28 mouse cellular contexts compared by ENCODE assay signal in the genomic region with DNA sequence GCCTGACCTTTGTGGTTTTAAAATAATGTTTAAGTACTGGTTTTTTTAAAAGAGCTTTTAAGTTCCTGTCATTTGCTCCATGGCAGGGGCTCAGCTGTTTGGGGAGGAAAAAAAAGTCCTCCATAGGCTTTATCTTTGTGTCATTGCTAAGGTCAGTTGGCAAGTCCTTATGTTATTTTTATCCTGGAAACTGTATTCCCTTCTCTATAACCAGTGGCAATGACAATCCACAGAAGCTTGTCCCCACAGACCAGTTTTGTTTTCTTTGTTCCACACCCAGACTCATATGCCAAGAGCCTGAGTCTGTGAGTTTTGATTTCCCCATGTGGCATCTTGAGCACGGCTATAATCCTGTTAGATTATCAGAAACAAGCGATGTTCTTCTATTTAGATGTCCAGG. TPM values are rescaled to one million over a fixed set of nuclear protein-coding genes. Genes with fewer than 3 reads are reported as not detected.
DNase-seq lines count a peak whose midpoint lies in the region; ATAC-seq and TF ChIP-seq lines count a peak whose summit lies in the region.
"Had no signal": no experiment of that assay in that cellular context is flagged by ENCODE, and none has a peak within 500 bp of the region (broad histone marks: within the 10 kb centered on the region; RNA-seq: fewer than 3 reads in every experiment).

No protein-coding gene starts in this region.

- no peak for TF ChIP-seq EP300 in liver, embryonic 14.5 days (IDR thresholded peaks at IDR 0.05; ENCODE audit: low read depth)

- H3K36me3 ChIP-seq in liver, embryonic 14.5 days (replicated peaks; ENCODE audit: control insufficient read depth, insufficient read depth, low read depth), result peaks cover 86% of the 10 kb centered on the region
- peaks cover 4% of the 10 kb centered on the region; the same call in 1 of the 2 replicates for H3K36me3 ChIP-seq in heart, embryonic 15.5 days
- H3K36me3 ChIP-seq: embryonic facial prominence, embryonic 12.5 days; forebrain, embryonic 12.5 days; limb, embryonic 15.5 days had no signal

- H3K4me3 ChIP-seq in liver, embryonic 14.5 days (ENCODE audit: insufficient read depth in 1 of 2, low read depth in 2 of 2, low read length in 2 of 2), result no peak overlapping the region
- H3K4me3 ChIP-seq in heart, embryonic 15.5 days, result no peak overlapping the region
- H3K4me3 ChIP-seq: embryonic facial prominence, embryonic 12.5 days; forebrain, embryonic 12.5 days; hindbrain, embryonic 12.5 days; left cerebral cortex, adult 2 months; limb, embryonic 15.5 days; myocyte; neural tube, embryonic 13.5 days had no signal

- ATAC-seq in liver, embryonic 14.5 days (ENCODE audit: insufficient read depth), result no peak
- ATAC-seq in heart, embryonic 15.5 days (replicated peaks; ENCODE audit: insufficient number of reproducible peaks, insufficient read depth, low FRiP score, low read depth), result peak; percentile 47; the same call in 1 of the 2 replicates
- no peak for ATAC-seq in activated CD4-positive, CD25-positive, alpha-beta regulatory T cell, adult 4 months
- ATAC-seq: intestine, postnatal 0 days; lung, postnatal 0 days; midbrain, embryonic 16.5 days; Patski had no signal

- H3K27me3 ChIP-seq in liver, embryonic 14.5 days (ENCODE audit: control insufficient read depth, insufficient read depth, low read length), result no peaks in the 10 kb centered on the region
- H3K27me3 ChIP-seq in heart, embryonic 15.5 days, result no peaks in the 10 kb centered on the region
- H3K27me3 ChIP-seq: CH12.LX; embryonic facial prominence, embryonic 12.5 days; forebrain, embryonic 12.5 days; hindbrain, embryonic 12.5 days; limb, embryonic 15.5 days; neural tube, embryonic 13.5 days; Patski had no signal

- no peak overlapping the region; the same call in 1 of the 2 replicates for H3K27ac ChIP-seq in liver, embryonic 14.5 days
- H3K27ac ChIP-seq in heart, embryonic 15.5 days, result peak overlapping the region; percentile 88
- H3K27ac ChIP-seq: embryonic facial prominence, embryonic 12.5 days; forebrain, embryonic 12.5 days; hindbrain, embryonic 12.5 days; left cerebral cortex, adult 2 months; limb, embryonic 15.5 days; macrophage; neural tube, embryonic 13.5 days had no signal

- intact Hi-C loops in heart, postnatal 10 days (cut with DNase I), result no loop called here

- WGBS in liver, embryonic 14.5 days (ENCODE audit: insufficient replicate concordance), result 63% methylated on average over 2 of the region's 2 CpGs
- WGBS in heart, embryonic 15.5 days, result 21% methylated on average over 2 of the region's 2 CpGs

- no peak overlapping the region for H3K9ac ChIP-seq in liver, embryonic 14.5 days (replicated peaks)
- H3K9ac ChIP-seq in heart, embryonic 15.5 days, result no peak overlapping the region; the same call in 1 of the 2 replicates
- H3K9ac ChIP-seq: embryonic facial prominence, embryonic 12.5 days; forebrain, embryonic 12.5 days; hindbrain, embryonic 12.5 days; limb, embryonic 15.5 days; neural tube, embryonic 13.5 days had no signal

- H3K9me3 ChIP-seq in liver, embryonic 14.5 days (ENCODE audit: control insufficient read depth, low read length), result no peaks in the 10 kb centered on the region
- no peaks in the 10 kb centered on the region for H3K9me3 ChIP-seq in heart, embryonic 15.5 days (replicated peaks)
- H3K9me3 ChIP-seq: embryonic facial prominence, embryonic 12.5 days; forebrain, embryonic 12.5 days; G1E; hindbrain, embryonic 12.5 days; limb, embryonic 15.5 days; neural tube, embryonic 13.5 days had no signal

- DNase-seq in heart, adult 8-10 months (ENCODE audit: low spot score), result peak; percentile 44
- no peak for DNase-seq in heart, postnatal 10 days
- DNase-seq in liver, embryonic 14.5 days (ENCODE audit: low read depth in 3 of 3, low spot score in 3 of 3), result no peak
- no peak for DNase-seq in liver
- no peak for DNase-seq in thymus, postnatal 14 days
- DNase-seq: adrenal gland, adult 2 months; B cell, adult 2 months; cerebellum, adult 18-20 months; cerebellum, postnatal 14 days; kidney, postnatal 4 days; layer of hippocampus, adult 9-11 months; left cerebral cortex, postnatal 4 days had no signal

- H3K4me2 ChIP-seq in liver, embryonic 14.5 days (ENCODE audit: low read depth), result peak overlapping the region; percentile 69
- H3K4me2 ChIP-seq in heart, embryonic 15.5 days, result peak overlapping the region; percentile 20; the same call in 1 of the 2 replicates
- H3K4me2 ChIP-seq: embryonic facial prominence, embryonic 12.5 days; forebrain, embryonic 12.5 days; hindbrain, embryonic 12.5 days; limb, embryonic 15.5 days; neural tube, embryonic 13.5 days had no signal

- no peak for TF ChIP-seq CTCF in liver, embryonic 14.5 days (IDR thresholded peaks at IDR 0.05; ENCODE audit: low read depth)

- H3K4me1 ChIP-seq in liver, embryonic 14.5 days (replicated peaks; ENCODE audit: control insufficient read depth in 2 of 2, insufficient read depth in 2 of 2, low read length in 1 of 2), result peaks cover 37 to 58% of the 10 kb centered on the region in 2 experiments
- peaks cover 33% of the 10 kb centered on the region for H3K4me1 ChIP-seq in heart, embryonic 15.5 days (replicated peaks)
- H3K4me1 ChIP-seq: embryonic facial prominence, embryonic 12.5 days; forebrain, embryonic 12.5 days; hindbrain, embryonic 12.5 days; limb, embryonic 15.5 days had no signal

RNA-seq across cellular contexts. Expression of a gene that starts 21.6 kb away (rescaled TPM):
- 100 to 1,000 TPM in 1 of 4 experiments, 10 to 100 TPM in 3; 71.7 to 102 (median 85.1) TPM for total RNA-seq in heart, adult 8-10 months (2022)
- total RNA-seq in heart, postnatal 10 days (2021), result 10 to 100 TPM; 68.0 to 72.2 TPM
- polyA plus RNA-seq in liver, embryonic 14.5 days (2012; rRNA removed), result 21.5 and 25.1 TPM in 2 replicates
- 28.7 and 29.4 TPM in 2 replicates for polyA plus RNA-seq in liver, embryonic 14.5 days (2014; fragmentation: Nextera tagmentation; extraction: Ambion mirVana)
- 5.9 and 6.4 TPM in 2 replicates for polyA plus RNA-seq in heart, embryonic 15.5 days (2015; fragmentation: Nextera tagmentation; extraction: Ambion mirVana)
- polyA plus RNA-seq in activated CD4-positive, CD25-positive, alpha-beta regulatory T cell, adult 4 months (2017; shearing (Covaris generic)), result 1 to 10 TPM; 6.7 to 8.7 TPM
